Mouse (Mus musculus): ENCODE measurements around the gene Metap2. TPM values are rescaled to one million over a fixed set of nuclear protein-coding genes. Genes with fewer than 3 reads are reported as not detected.

Gene Metap2
- polyA plus RNA-seq, 1 experiment, result 9.5 TPM

DNA sequence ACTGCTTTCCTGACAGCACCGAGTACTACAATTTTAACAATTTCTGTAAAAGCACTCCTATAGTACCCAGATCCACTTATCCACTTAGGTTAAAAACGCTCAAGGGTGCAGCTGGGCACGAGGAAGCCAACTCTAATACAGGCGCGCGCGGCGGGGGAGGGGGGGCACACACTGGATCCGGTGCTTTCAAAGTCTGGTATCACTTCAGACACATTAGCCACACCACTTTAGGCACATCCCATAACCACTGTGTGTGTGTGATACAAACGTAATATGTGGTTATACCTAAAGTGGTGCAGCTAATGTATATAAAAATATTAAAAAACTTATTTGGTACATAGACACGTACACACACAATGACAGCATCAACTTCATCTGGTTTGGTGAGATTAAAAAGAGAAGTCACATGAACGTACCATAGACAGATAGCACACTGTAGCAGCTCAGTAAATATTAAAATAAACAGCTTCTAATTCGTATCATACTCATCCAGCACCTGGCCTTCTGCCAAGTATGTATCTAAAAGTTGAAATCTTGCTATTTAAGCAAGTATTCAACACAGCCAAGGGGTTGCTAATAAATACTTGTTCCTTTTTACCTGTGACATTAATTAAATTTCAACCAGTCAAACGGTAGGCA is 10.9 kb downstream of the Metap2 start:
- Histone ChIP-seq H3K4me1 (ENCODE audit: control insufficient read depth, insufficient read depth, insufficient read length, low read length) (no peaks in the 10 kb centered on the region), H3K36me3 (ENCODE audit: control insufficient read depth, insufficient read depth, low read length) (peaks cover 17% of the 10 kb centered on the region), H3K27ac (ENCODE audit: insufficient read depth, low read depth, low read length) (no peak overlapping the region), H3K27me3 (ENCODE audit: control insufficient read depth, insufficient read depth, low read length) (no peaks in the 10 kb centered on the region), H3K4me3 (ENCODE audit: low read depth, low read length) (no peak overlapping the region)
- TF ChIP-seq POLR2A (IDR thresholded peaks at IDR 0.05; ENCODE audit: low read depth, low read length) (no peak), CTCF (IDR thresholded peaks at IDR 0.05; ENCODE audit: extremely low read depth, insufficient read length, insufficient replicate concordance, low read depth, low read length) (no peak)
- 83% methylated on average over 14 of the region's 14 CpGs for WGBS

DNA sequence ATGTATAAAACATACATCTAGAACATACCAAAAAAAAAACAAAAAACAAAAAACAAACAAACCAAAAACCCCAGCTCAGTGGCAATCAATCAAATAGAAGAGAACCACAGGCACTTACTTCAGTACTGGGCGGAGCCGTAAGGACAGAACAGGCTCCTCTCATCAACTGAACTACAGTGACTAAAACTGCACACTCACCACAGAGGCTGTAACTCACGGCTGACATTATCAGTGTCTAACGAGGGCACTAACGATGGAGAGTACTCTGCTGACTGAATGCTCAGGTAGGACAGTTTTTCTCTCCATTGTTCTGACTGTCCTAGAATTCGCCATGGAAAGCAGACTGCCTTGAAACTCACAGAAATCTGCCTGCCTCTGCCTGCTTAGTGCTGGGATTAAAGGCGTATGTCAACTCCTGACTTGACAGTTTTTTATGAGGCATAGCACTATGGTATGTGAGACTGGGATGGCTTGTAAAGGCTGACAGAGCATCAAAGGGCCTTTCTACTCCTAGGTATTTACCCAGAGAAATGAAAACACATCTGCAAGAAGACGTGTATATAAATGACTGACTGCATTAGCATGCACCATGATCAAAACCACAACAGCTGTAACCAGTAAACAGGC is 14.0 kb downstream of the Metap2 start:
- H3K36me3 ChIP-seq (ENCODE audit: control insufficient read depth, insufficient read depth, low read length), result peaks cover 33% of the 10 kb centered on the region
- H3K4me1 ChIP-seq (ENCODE audit: control insufficient read depth, insufficient read depth, insufficient read length, low read length), result no peaks in the 10 kb centered on the region
- no peak for TF ChIP-seq CTCF (IDR thresholded peaks at IDR 0.05; ENCODE audit: extremely low read depth, insufficient read length, insufficient replicate concordance, low read depth, low read length)
- TF ChIP-seq POLR2A (IDR thresholded peaks at IDR 0.05; ENCODE audit: low read depth, low read length), result no peak
- no peak overlapping the region for H3K27ac ChIP-seq (ENCODE audit: insufficient read depth, low read depth, low read length)
- no peak overlapping the region for H3K4me3 ChIP-seq (ENCODE audit: low read depth, low read length)
- 71% methylated on average over 8 of the region's 8 CpGs for WGBS
- no peaks in the 10 kb centered on the region for H3K27me3 ChIP-seq (ENCODE audit: control insufficient read depth, insufficient read depth, low read length)

DNA sequence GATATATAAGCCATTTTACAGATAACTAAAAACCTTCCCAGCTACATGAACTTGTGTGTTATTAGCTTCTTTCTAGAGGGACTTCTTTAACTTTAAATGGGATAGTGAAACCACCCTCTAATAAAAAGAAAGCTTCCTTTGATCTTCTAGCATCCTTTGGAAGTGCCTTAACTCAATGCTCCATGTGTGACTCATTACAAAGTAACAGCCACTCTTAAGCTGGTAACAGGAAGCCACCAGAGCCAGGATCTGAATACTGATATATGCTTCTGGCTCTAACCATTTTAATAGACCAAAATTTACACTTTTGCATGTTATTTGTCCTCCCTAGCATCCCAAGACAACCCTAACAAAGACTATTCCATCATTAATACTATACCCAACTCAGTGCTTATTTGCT is 15.0 kb downstream of the Metap2 start:
- Histone ChIP-seq H3K36me3 (ENCODE audit: control insufficient read depth, insufficient read depth, low read length) (peaks cover 34% of the 10 kb centered on the region), H3K4me1 (ENCODE audit: control insufficient read depth, insufficient read depth, insufficient read length, low read length) (no peaks in the 10 kb centered on the region), H3K4me3 (ENCODE audit: low read depth, low read length) (no peak overlapping the region), H3K27ac (ENCODE audit: insufficient read depth, low read depth, low read length) (no peak overlapping the region), H3K27me3 (ENCODE audit: control insufficient read depth, insufficient read depth, low read length) (no peaks in the 10 kb centered on the region)
- TF ChIP-seq POLR2A (IDR thresholded peaks at IDR 0.05; ENCODE audit: low read depth, low read length), result no peak
- no peak for TF ChIP-seq CTCF (IDR thresholded peaks at IDR 0.05; ENCODE audit: extremely low read depth, insufficient read length, insufficient replicate concordance, low read depth, low read length)

DNA sequence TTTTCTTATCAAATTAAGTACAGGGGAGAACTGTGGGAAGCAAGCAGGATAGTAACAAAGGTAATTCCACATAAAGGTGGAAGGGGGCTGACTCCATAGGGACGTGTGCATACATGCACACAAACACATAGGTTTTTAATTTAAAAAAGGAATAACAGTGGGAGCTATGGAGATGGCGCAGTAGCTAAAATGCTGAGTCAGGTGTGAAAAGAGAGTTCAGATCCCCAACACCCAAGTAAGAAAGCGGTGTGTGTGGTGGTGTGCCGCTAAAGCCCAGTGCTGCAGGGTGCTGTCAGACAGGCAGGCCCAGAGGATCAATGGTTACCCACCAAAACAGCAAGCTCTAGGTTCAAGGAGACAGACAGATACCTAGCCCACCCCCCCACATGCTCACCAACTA is 18.2 kb downstream of the Metap2 start:
- TF ChIP-seq POLR2A (IDR thresholded peaks at IDR 0.05; ENCODE audit: low read depth, low read length), result no peak
- TF ChIP-seq CTCF (IDR thresholded peaks at IDR 0.05; ENCODE audit: extremely low read depth, insufficient read length, insufficient replicate concordance, low read depth, low read length), result no peak
- Histone ChIP-seq H3K36me3 (ENCODE audit: control insufficient read depth, insufficient read depth, low read length) (peaks cover 30% of the 10 kb centered on the region), H3K27me3 (ENCODE audit: control insufficient read depth, insufficient read depth, low read length) (no peaks in the 10 kb centered on the region), H3K4me3 (ENCODE audit: low read depth, low read length) (no peak overlapping the region), H3K27ac (ENCODE audit: insufficient read depth, low read depth, low read length) (no peak overlapping the region), H3K4me1 (ENCODE audit: control insufficient read depth, insufficient read depth, insufficient read length, low read length) (no peaks in the 10 kb centered on the region)
- 96% methylated on average over 4 of the region's 4 CpGs for WGBS

DNA sequence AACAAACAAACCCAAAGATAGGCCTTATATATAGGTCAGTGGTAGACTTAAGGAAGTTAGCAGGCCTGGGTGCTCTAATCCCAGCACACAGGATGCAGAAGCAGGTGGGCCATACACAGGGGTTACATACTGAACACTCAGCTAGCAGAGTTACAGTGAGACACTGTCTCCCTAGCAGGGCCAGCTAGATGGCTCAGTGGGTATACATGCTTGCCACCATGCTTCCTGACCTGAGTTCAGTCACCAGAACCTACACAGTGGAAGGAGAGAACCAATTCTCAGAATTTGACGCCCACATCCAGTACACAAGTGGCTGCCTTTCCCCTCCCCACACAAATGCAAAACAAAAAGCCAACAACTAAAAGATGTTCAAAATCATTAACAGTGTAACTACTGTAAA is 20.1 kb downstream of the Metap2 start:
- no peak overlapping the region for H3K4me3 ChIP-seq (ENCODE audit: low read depth, low read length)
- no peaks in the 10 kb centered on the region for H3K27me3 ChIP-seq (ENCODE audit: control insufficient read depth, insufficient read depth, low read length)
- no peak overlapping the region for H3K27ac ChIP-seq (ENCODE audit: insufficient read depth, low read depth, low read length)
- H3K36me3 ChIP-seq (ENCODE audit: control insufficient read depth, insufficient read depth, low read length), result peaks cover 40% of the 10 kb centered on the region
- TF ChIP-seq POLR2A (IDR thresholded peaks at IDR 0.05; ENCODE audit: low read depth, low read length) (no peak), CTCF (IDR thresholded peaks at IDR 0.05; ENCODE audit: extremely low read depth, insufficient read length, insufficient replicate concordance, low read depth, low read length) (no peak)
- WGBS, result 86% methylated on average over 1 of the region's 1 CpGs
- H3K4me1 ChIP-seq (ENCODE audit: control insufficient read depth, insufficient read depth, insufficient read length, low read length), result no peaks in the 10 kb centered on the region

DNA sequence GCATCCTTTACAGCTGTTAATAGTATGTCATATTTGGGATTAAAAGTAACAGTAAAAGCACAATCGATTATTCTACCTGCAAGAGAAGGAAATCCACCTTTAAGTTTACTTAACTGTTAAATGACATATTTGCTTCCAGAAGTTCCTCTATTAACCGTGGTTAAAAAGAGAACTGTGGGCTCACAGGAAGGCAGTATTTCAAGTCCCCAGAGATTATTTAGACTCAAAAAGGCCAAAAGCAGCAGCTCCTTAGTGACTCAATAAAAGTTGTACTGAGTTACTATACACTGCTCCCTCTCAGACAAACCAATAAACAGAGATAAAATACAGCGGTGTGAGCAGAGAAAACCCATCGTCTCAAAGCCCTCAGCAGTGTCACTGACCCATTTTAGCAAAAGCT is 28.0 kb downstream of the Metap2 start:
- no peak overlapping the region for H3K4me3 ChIP-seq (ENCODE audit: low read depth, low read length)
- peaks cover 69% of the 10 kb centered on the region for H3K36me3 ChIP-seq (ENCODE audit: control insufficient read depth, insufficient read depth, low read length)
- H3K27ac ChIP-seq (ENCODE audit: insufficient read depth, low read depth, low read length), result no peak overlapping the region
- no peaks in the 10 kb centered on the region for H3K4me1 ChIP-seq (ENCODE audit: control insufficient read depth, insufficient read depth, insufficient read length, low read length)
- no peaks in the 10 kb centered on the region for H3K27me3 ChIP-seq (ENCODE audit: control insufficient read depth, insufficient read depth, low read length)
- no peak for TF ChIP-seq POLR2A (IDR thresholded peaks at IDR 0.05; ENCODE audit: low read depth, low read length)
- TF ChIP-seq CTCF (IDR thresholded peaks at IDR 0.05; ENCODE audit: extremely low read depth, insufficient read length, insufficient replicate concordance, low read depth, low read length), result no peak
- WGBS, result 80% methylated on average over 4 of the region's 4 CpGs

DNA sequence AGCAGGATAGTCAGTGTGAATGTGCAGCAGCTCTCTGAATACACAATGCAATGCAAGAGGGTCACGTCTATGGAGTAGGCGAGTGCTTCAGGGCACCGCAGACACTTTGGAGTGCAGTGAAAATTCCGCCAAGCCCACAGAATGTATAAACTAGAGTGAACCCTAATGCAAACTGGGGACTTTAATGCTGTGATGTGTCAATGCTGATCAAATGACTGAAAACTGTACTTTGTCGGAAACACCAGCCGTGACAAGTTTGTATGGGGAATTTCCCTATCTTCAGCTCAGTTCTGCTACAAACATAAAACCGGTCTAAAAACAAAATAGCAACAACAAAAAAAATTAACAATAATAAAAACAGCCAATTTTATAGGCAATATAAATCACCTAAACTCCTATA is 28.5 kb downstream of the Metap2 start:
- peaks cover 66% of the 10 kb centered on the region for H3K36me3 ChIP-seq (ENCODE audit: control insufficient read depth, insufficient read depth, low read length)
- 96% methylated on average over 7 of the region's 7 CpGs for WGBS
- H3K27me3 ChIP-seq (ENCODE audit: control insufficient read depth, insufficient read depth, low read length), result no peaks in the 10 kb centered on the region
- H3K4me3 ChIP-seq (ENCODE audit: low read depth, low read length), result no peak overlapping the region
- TF ChIP-seq POLR2A (IDR thresholded peaks at IDR 0.05; ENCODE audit: low read depth, low read length) (no peak), CTCF (IDR thresholded peaks at IDR 0.05; ENCODE audit: extremely low read depth, insufficient read length, insufficient replicate concordance, low read depth, low read length) (no peak)
- no peaks in the 10 kb centered on the region for H3K4me1 ChIP-seq (ENCODE audit: control insufficient read depth, insufficient read depth, insufficient read length, low read length)
- H3K27ac ChIP-seq (ENCODE audit: insufficient read depth, low read depth, low read length), result no peak overlapping the region
